18 mouse cellular contexts compared by ENCODE assay signal in the genomic region with DNA sequence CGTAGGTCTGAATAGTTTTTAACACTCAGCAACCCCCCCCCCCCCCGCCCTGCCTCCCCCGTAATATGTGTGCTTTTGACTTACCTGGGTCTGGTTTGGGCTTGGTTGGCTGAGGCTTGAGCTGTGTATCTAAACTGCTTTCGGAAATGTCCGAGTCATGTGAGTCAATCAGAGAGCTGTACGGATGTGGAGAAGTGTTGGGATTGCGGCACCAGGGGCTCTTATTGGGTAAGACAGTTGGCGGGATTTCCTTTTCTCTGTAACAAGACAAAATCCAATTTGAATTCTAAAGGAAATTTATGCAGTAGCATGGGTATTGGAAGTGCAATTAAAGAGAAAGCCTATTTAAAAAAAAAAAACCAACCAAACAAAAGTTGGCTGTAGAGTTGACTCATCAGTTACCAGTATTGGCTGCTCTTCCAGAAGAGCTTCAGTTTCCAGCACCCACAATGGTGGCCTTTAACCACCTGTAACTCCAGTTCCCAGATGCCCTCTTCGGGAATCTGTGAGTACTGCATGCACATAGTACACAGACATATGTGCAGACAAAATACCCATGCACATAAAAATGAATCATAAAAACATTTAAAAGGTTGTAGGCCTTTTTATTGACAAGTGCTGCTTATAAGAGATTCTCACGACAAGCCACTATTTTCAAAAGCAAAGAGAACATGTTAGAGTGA.
DNase-seq lines count a peak whose midpoint lies in the region; TF ChIP-seq lines count a peak whose summit lies in the region.
"Had no signal": no experiment of that assay in that cellular context is flagged by ENCODE, and none has a peak within 500 bp of the region (broad histone marks: within the 10 kb centered on the region; RNA-seq: fewer than 3 reads in every experiment).

No protein-coding gene starts in this region.

- intact Hi-C loops in gastrocnemius, adult 2 months (cut with DNase I): no loop called here

- TF ChIP-seq CTCF in gastrocnemius, adult 2 months (IDR thresholded peaks at IDR 0.05): peak; percentile 9; the same call in 1 of the 2 replicates

- H3K36me3 ChIP-seq in midbrain, embryonic 10.5 days: no peaks in the 10 kb centered on the region
- H3K36me3 ChIP-seq: hindbrain, embryonic 15.5 days; intestine, embryonic 15.5 days; liver, embryonic 15.5 days had no signal

- WGBS in midbrain, embryonic 10.5 days: 90% methylated on average over 10 of the region's 10 CpGs

- no peak overlapping the region for H3K27ac ChIP-seq in gastrocnemius, adult 2 months
- H3K27ac ChIP-seq in midbrain, embryonic 10.5 days (replicated peaks): no peak overlapping the region
- H3K27ac ChIP-seq: hindbrain, embryonic 15.5 days; intestine, embryonic 15.5 days; liver, embryonic 15.5 days had no signal

- no peak overlapping the region for H3K4me3 ChIP-seq in gastrocnemius, adult 2 months
- H3K4me3 ChIP-seq in midbrain, embryonic 10.5 days: no peak overlapping the region
- H3K4me3 ChIP-seq: hindbrain, embryonic 15.5 days; intestine, embryonic 15.5 days; liver, embryonic 15.5 days; megakaryocyte, embryonic 14.5 days had no signal

- no peak for DNase-seq in gastrocnemius, adult 2 months
- DNase-seq in gastrocnemius, postnatal 25 days: no peak
- DNase-seq in right cerebral cortex, postnatal 10 days (ENCODE audit: low spot score in 2 of 2): peak; percentile 9 to 11
- DNase-seq in right cerebral cortex, adult 2 months (ENCODE audit: low spot score in 2 of 2): no peak
- DNase-seq in adipocyte (ENCODE audit: low spot score): peak; percentile 45
- no peak for DNase-seq in liver
- no peak for DNase-seq in midbrain, embryonic 10.5 days (ENCODE audit: low spot score)
- DNase-seq: B cell, adult 2 months; cerebellum, adult 9-11 months; forebrain, postnatal 0 days; heart, postnatal 4 days; kidney, postnatal 4 days; retina, postnatal 1 day; thymus, postnatal 25 days had no signal

- peaks cover 6% of the 10 kb centered on the region for H3K4me1 ChIP-seq in midbrain, embryonic 10.5 days
- H3K4me1 ChIP-seq: hindbrain, embryonic 15.5 days; liver, embryonic 15.5 days; megakaryocyte, embryonic 14.5 days had no signal

- no peaks in the 10 kb centered on the region for H3K9me3 ChIP-seq in midbrain, embryonic 10.5 days (replicated peaks)
- H3K9me3 ChIP-seq: hindbrain, embryonic 15.5 days; intestine, embryonic 15.5 days; liver, embryonic 15.5 days; megakaryocyte, embryonic 14.5 days had no signal

- no peaks in the 10 kb centered on the region for H3K27me3 ChIP-seq in midbrain, embryonic 10.5 days (ENCODE audit: low read depth, poor library complexity, severe bottlenecking)
- H3K27me3 ChIP-seq: hindbrain, embryonic 15.5 days; intestine, embryonic 15.5 days; liver, embryonic 15.5 days had no signal

Comparison
In these comparisons a context has a peak if more than half of its experiments do, and no peak if none do; other contexts are left out.
1. DNase-seq: peak in right cerebral cortex, postnatal 10 days (2 of 2) and adipocyte (single experiment); none in gastrocnemius, adult 2 months (single experiment), gastrocnemius, postnatal 25 days (single experiment), right cerebral cortex, adult 2 months (0 of 2), liver (single experiment) and midbrain, embryonic 10.5 days (single experiment).